Mouse (Mus musculus): ENCODE data around the gene Gamt. TPM values are rescaled to one million over a fixed set of nuclear protein-coding genes. Genes with fewer than 3 reads are reported as not detected.

The Gamt gene
- total and polyA plus RNA-seq, 2 experiments: 241 to 715 TPM

DNA sequence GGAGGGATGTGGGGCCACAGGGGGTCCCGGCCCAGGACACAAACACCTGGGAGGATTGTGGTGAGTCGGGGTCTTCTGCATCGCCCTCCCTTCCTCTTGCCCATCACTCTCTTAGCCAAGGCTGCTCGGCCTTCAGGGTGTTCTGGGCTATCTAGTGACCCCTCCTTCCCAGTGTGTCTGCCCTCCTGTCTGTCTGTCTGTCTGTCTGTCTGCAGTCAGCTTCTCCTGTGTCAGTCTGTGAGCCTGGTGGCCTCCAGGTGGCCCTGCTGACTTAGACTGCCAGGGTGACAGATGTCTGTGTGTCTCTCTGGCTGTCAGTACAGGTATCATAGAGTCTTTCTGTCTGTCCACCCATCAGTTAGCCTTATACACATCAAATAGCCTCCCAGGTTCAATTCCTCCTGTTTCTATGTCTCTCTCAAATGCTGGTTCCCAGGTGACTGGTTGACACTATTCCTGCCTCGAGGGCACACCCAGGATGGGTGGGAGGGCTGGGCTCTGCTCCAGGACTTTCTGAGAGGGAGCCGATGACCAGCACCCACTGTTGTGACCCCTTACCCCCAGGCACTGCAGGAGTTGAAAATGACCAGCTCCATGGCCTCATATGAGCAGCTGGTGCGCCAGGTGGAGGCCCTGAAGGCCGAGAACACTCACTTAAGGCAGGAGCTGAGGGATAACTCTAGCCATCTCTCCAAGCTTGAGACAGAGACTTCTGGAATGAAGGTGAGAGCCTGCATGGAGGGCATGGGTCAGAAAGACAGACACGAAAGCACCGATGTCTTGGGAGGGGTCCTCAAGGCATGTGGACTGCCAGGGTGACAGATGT, 40.7 kb upstream of the Gamt start:
- H3K27me3 ChIP-seq (ENCODE audit: control insufficient read depth, insufficient read depth, low read length): 0 out of 2 replicates have a peak, but pooled peaks cover 4% of the 10 kb centered on the region
- no peak overlapping the region for H3K9ac ChIP-seq (ENCODE audit: low read depth, low read length)
- no peak overlapping the region for H3K27ac ChIP-seq (replicated peaks; ENCODE audit: insufficient read depth, low read depth, low read length)
- 0 out of 2 replicates have a peak, but pooled peaks cover 2% of the 10 kb centered on the region for H3K4me1 ChIP-seq (ENCODE audit: control insufficient read depth, insufficient read depth, low read length)
- no peaks in the 10 kb centered on the region for H3K36me3 ChIP-seq (ENCODE audit: control insufficient read depth, insufficient read depth, low read length)
- 80% methylated on average over 10 of the region's 10 CpGs for WGBS
- no peak overlapping the region for H3K4me3 ChIP-seq (ENCODE audit: insufficient read depth, low read depth, low read length)
- DNase-seq (ENCODE audit: extremely low read depth, low read depth, low spot score): no peak
- TF ChIP-seq CTCF (IDR thresholded peaks at IDR 0.05; ENCODE audit: low read depth, low read length): no peak
- no peak for TF ChIP-seq POLR2A (IDR thresholded peaks at IDR 0.05; ENCODE audit: extremely low read depth, insufficient read depth, low read length)
- H3K79me2 ChIP-seq (ENCODE audit: control insufficient read depth, insufficient read depth, low read length): no peaks in the 10 kb centered on the region

DNA sequence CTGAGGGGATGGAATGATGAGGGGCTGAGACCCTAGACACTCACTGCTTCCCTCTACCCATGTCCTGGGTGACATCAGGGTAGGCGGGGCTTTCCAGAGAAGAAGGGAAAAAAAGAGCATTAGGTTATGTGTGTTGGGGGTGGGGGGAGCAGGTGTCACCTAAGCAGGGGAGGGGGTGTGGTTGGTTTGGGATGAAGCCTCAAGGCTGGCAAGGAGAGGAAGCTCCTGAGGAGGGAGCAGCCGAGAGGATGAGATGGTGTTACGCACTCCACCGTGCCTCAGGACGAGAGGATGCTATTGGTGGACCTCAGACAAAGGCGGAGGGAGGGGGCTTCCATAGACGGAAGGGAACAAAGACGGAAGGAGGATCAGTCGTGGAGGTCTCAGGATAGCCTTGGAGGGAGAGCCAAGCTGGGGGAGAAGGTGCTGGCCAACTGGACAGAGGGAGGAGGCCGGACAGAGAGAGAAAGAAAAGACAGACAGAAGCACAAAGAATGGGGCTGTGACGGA, 39.9 kb upstream of the Gamt start:
- Histone ChIP-seq H3K27me3 (ENCODE audit: control insufficient read depth, insufficient read depth, low read length) (0 out of 2 replicates have a peak, but pooled peaks cover 4% of the 10 kb centered on the region), H3K27ac (replicated peaks; ENCODE audit: insufficient read depth, low read depth, low read length) (no peak overlapping the region), H3K4me1 (ENCODE audit: control insufficient read depth, insufficient read depth, low read length) (0 out of 2 replicates have a peak, but pooled peaks cover 2% of the 10 kb centered on the region), H3K9ac (ENCODE audit: low read depth, low read length) (no peak overlapping the region), H3K79me2 (ENCODE audit: control insufficient read depth, insufficient read depth, low read length) (no peaks in the 10 kb centered on the region), H3K4me3 (ENCODE audit: insufficient read depth, low read depth, low read length) (no peak overlapping the region), H3K36me3 (ENCODE audit: control insufficient read depth, insufficient read depth, low read length) (no peaks in the 10 kb centered on the region)
- DNase-seq (ENCODE audit: extremely low read depth, low read depth, low spot score): no peak
- WGBS: 53% methylated on average over 11 of the region's 11 CpGs
- no peak for TF ChIP-seq CTCF (IDR thresholded peaks at IDR 0.05; ENCODE audit: low read depth, low read length)
- no peak for TF ChIP-seq POLR2A (IDR thresholded peaks at IDR 0.05; ENCODE audit: extremely low read depth, insufficient read depth, low read length)

DNA sequence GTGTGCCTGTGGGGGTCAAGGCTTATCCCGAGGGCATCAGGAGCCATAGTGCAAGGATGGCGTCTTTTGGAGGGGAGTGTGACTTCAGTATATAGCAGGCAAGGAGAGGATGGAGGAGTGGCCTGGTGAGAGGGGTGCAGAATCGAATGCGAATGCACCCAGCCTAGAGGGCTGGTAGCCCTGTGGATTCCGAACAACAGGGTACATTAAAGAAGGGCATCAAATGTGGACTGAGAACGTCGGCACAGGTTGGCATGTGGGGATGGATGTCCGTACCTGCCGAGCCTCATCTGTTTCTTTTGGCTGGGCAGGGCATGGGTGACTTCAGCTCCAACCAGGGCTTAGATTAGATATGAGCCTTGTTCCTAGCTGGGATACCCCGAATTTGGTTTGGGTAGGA, 39.0 kb upstream of the Gamt start:
- no peak for DNase-seq (ENCODE audit: extremely low read depth, low read depth, low spot score)
- H3K27me3 ChIP-seq (ENCODE audit: control insufficient read depth, insufficient read depth, low read length): 0 out of 2 replicates have a peak, but pooled peaks cover 4% of the 10 kb centered on the region

DNA sequence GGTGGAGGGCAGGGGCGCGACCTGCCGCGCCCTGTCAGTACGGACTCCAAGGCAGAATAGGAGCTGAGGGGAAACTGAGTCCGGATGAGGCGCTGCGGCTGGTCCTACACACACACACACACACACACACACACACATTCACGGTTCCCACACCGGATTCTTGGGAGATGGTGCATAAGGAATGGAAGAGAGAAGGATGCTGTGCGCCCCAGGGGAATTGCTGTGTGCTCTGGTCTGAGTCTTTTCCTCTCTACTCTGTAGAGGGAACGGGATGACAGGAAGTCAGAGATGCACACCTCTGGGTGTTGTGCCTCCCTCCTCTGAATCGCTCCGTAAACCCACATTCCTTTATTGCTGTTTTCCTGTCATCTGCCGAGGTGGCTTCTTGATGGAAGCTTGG, 38.5 kb upstream of the Gamt start:
- no peak for DNase-seq (ENCODE audit: extremely low read depth, low read depth, low spot score)
- Histone ChIP-seq H3K4me1 (ENCODE audit: control insufficient read depth, insufficient read depth, low read length) (0 out of 2 replicates have a peak, but pooled peaks cover 2% of the 10 kb centered on the region), H3K9ac (ENCODE audit: low read depth, low read length) (no peak overlapping the region), H3K79me2 (ENCODE audit: control insufficient read depth, insufficient read depth, low read length) (no peaks in the 10 kb centered on the region), H3K36me3 (ENCODE audit: control insufficient read depth, insufficient read depth, low read length) (peaks cover 4% of the 10 kb centered on the region), H3K27ac (replicated peaks; ENCODE audit: insufficient read depth, low read depth, low read length) (no peak overlapping the region), H3K4me3 (ENCODE audit: insufficient read depth, low read depth, low read length) (no peak overlapping the region), H3K27me3 (ENCODE audit: control insufficient read depth, insufficient read depth, low read length) (0 out of 2 replicates have a peak, but pooled peaks cover 4% of the 10 kb centered on the region)
- TF ChIP-seq CTCF (IDR thresholded peaks at IDR 0.05; ENCODE audit: low read depth, low read length): no peak
- no peak for TF ChIP-seq POLR2A (IDR thresholded peaks at IDR 0.05; ENCODE audit: extremely low read depth, insufficient read depth, low read length)
- 27% methylated on average over 15 of the region's 15 CpGs for WGBS

More for the DNA sequence above, 39.0 kb upstream of the Gamt start:
- WGBS: 59% methylated on average over 10 of the region's 10 CpGs
- no peak overlapping the region for H3K4me3 ChIP-seq (ENCODE audit: insufficient read depth, low read depth, low read length)
- H3K4me1 ChIP-seq (ENCODE audit: control insufficient read depth, insufficient read depth, low read length): 0 out of 2 replicates have a peak, but pooled peaks cover 2% of the 10 kb centered on the region
- H3K27ac ChIP-seq (replicated peaks; ENCODE audit: insufficient read depth, low read depth, low read length): no peak overlapping the region
- no peak overlapping the region for H3K9ac ChIP-seq (ENCODE audit: low read depth, low read length)
- no peak for TF ChIP-seq POLR2A (IDR thresholded peaks at IDR 0.05; ENCODE audit: extremely low read depth, insufficient read depth, low read length)
- TF ChIP-seq CTCF (IDR thresholded peaks at IDR 0.05; ENCODE audit: low read depth, low read length): no peak
- no peaks in the 10 kb centered on the region for H3K79me2 ChIP-seq (ENCODE audit: control insufficient read depth, insufficient read depth, low read length)
- no peaks in the 10 kb centered on the region for H3K36me3 ChIP-seq (ENCODE audit: control insufficient read depth, insufficient read depth, low read length)

DNA sequence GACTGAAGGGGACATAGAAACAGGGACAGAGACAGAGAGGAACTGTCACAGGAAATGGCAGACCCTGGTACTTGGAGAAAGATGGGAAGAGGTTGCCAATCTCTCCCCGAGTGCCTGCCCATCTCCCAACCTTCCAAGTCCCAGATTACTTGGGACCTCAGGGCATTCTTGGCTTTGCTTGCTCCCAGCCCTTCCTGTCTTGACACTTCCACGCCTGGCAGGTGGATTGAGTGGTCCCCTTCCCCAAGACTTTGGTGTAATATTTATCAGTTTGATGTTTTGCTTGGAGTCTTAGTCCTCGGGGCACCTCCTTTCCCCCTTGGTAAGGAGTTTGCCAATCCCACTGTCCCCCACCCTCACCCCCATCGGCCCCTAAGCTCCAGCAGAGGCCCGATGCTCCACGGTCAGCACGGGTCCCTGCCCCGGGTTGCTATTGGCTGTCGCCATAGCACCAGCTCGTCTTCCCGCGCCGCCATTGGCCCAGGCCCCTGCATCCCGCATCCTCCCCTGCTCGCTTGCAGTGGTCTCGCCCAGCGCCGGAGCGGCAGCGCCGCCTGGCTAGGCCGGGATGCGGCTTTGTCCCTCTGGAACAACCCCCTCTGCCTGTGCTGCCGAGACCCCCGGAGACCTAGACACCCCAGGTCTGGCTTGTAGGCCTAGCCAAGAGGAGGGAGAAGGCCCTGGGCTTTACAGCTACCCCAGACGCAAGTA, 37.9 kb upstream of the Gamt start:
- Histone ChIP-seq H3K4me3 (ENCODE audit: insufficient read depth, low read depth, low read length) (no peak overlapping the region), H3K27me3 (ENCODE audit: control insufficient read depth, insufficient read depth, low read length) (0 out of 2 replicates have a peak, but pooled peaks cover 4% of the 10 kb centered on the region), H3K27ac (replicated peaks; ENCODE audit: insufficient read depth, low read depth, low read length) (no peak overlapping the region), H3K36me3 (ENCODE audit: control insufficient read depth, insufficient read depth, low read length) (peaks cover 9% of the 10 kb centered on the region), H3K79me2 (ENCODE audit: control insufficient read depth, insufficient read depth, low read length) (no peaks in the 10 kb centered on the region), H3K9ac (ENCODE audit: low read depth, low read length) (no peak overlapping the region), H3K4me1 (ENCODE audit: control insufficient read depth, insufficient read depth, low read length) (0 out of 2 replicates have a peak, but pooled peaks cover 2% of the 10 kb centered on the region)
- DNase-seq (ENCODE audit: extremely low read depth, low read depth, low spot score): no peak
- WGBS: 10% methylated on average over 26 of the region's 26 CpGs
- TF ChIP-seq POLR2A (IDR thresholded peaks at IDR 0.05; ENCODE audit: extremely low read depth, insufficient read depth, low read length) (no peak), CTCF (IDR thresholded peaks at IDR 0.05; ENCODE audit: low read depth, low read length) (no peak)

Measured in liver, adult 2 months (tissue).